Mouse (Mus musculus) stomach, postnatal 0 days (tissue): ENCODE results near the gene Cmbl. TPM values are rescaled to one million over a fixed set of nuclear protein-coding genes. Genes with fewer than 3 reads are reported as not detected.

Source experiments
- ATAC-seq: fragments of 200-750 bp; cut with Nextera tagmentation; 2 replicates; pipeline ENCODE4 v1.8.0; 2017; ENCODE audit not compliant: low FRiP score, low TSS enrichment
- DNase-seq: peaks from one replicate; pipeline ENCODE4 v3.0.0-alpha.2; 2016; ENCODE audit warnings: low spot score
- H3K27ac ChIP-seq: fragments of 300-500 bp; sonication (generic); replicated peaks from 2 replicates; pipeline ENCODE4 v1.5.1; 2014; ENCODE audit warnings: mild to moderate bottlenecking, control low read depth
- H3K27me3 ChIP-seq: fragments of 300-500 bp; sonication (generic); 2 replicates; pipeline ENCODE4 v1.6.1; 2014; ENCODE audit warnings: low read length; ENCODE audit not compliant: control insufficient read depth, insufficient read depth
- H3K36me3 ChIP-seq: fragments of 300-500 bp; sonication (generic); 2 replicates; pipeline ENCODE4 v1.6.1; 2014; ENCODE audit warnings: low read length, mixed read lengths; ENCODE audit not compliant: control insufficient read depth, insufficient read depth
- H3K4me1 ChIP-seq: fragments of 300-500 bp; sonication (generic); replicated peaks from 2 replicates; pipeline ENCODE4 v1.6.1; 2014; ENCODE audit warnings: antibody characterized with exemption; ENCODE audit not compliant: control insufficient read depth, insufficient read depth
- H3K4me2 ChIP-seq: fragments of 300-500 bp; sonication (generic); replicated peaks from 2 replicates; pipeline ENCODE4 v1.6.1; 2014; ENCODE audit warnings: low read depth, mild to moderate bottlenecking, control low read depth, moderate library complexity
- H3K4me3 ChIP-seq: fragments of 300-500 bp; sonication (generic); 2 replicates; pipeline ENCODE4 v1.5.1; 2014; ENCODE audit warnings: low read depth, low read length, control low read depth
- H3K9ac ChIP-seq: fragments of 300-500 bp; sonication (generic); 2 replicates; pipeline ENCODE4 v1.6.1; 2014; ENCODE audit warnings: mild to moderate bottlenecking, low read length, control low read depth, mixed read lengths
- H3K9me3 ChIP-seq: fragments of 300-500 bp; sonication (generic); 2 replicates; pipeline ENCODE4 v1.6.1; 2016; ENCODE audit warnings: low read length; ENCODE audit not compliant: control insufficient read depth
- CTCF ChIP-seq: IDR thresholded peaks from 2 replicates; pipeline ENCODE4 v1.5.1; 2016; ENCODE audit warnings: antibody characterized with exemption, low read depth, mild to moderate bottlenecking, moderate library complexity
- EP300 ChIP-seq: optimal IDR thresholded peaks from 2 replicates; pipeline ENCODE3; 2016; ENCODE audit warnings: antibody characterized with exemption
- WGBS: fragments of 180-500 bp; shearing (Covaris S2); extraction: QIAGEN DNeasy Blood & Tissue Kit; methylation state at CpG from one replicate; pipeline ENCODE4 v1.1.7; 2014; 5-methylcytosine and 5-hydroxymethylcytosine counted together
- polyA plus RNA-seq: library from polyadenylated mRNA; unstranded; fragments of >200 nt; fragmentation: Nextera tagmentation; extraction: Ambion mirVana; gene quantifications from 2 replicates; pipeline ENCODE4 v1.2.1, GENCODE M21; 2015

The Cmbl gene
- polyA plus RNA-seq = 37.8 and 38.2 TPM in 2 replicates

DNA sequence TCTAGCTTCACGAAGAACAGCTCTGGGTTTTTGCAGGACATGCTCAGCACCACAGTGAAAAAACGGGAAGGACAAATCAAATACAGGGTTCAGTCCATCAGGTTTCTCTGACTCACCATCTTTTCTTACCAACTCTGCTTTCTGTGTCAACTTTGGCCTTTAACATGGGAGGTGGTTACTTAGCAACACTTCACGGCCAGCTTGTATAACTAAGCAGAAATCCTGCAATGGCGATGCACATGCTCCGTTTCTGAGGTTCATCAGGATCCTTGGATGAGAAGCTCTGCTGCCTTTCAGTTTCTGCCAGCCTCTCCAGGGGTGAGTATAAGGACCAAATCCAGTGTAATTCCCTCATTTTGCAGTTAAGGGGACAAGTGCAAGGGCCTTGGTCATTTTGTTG is at the start of gene Cmbl:
Cmbl (plus strand) TSS at position 206 of the 400 bp plus-strand sequence.
- Histone ChIP-seq H3K4me1 (peaks cover 5% of the 10 kb centered on the region; the same call in 1 of the 2 replicates), H3K27me3 (no peaks in the 10 kb centered on the region), H3K9ac (no peak within 1 kb of the TSS), H3K27ac (no peak within 1 kb of the TSS), H3K36me3 (no peaks in the 10 kb centered on the region), H3K4me2 (no peak within 1 kb of the TSS), H3K9me3 (no peaks in the 10 kb centered on the region), H3K4me3 (no peak within 1 kb of the TSS)
- no peak for TF ChIP-seq CTCF
- DNase-seq (peak; percentile 26), ATAC-seq (no peak)
- WGBS = 42% methylated on average over 5 of the region's 5 CpGs

DNA sequence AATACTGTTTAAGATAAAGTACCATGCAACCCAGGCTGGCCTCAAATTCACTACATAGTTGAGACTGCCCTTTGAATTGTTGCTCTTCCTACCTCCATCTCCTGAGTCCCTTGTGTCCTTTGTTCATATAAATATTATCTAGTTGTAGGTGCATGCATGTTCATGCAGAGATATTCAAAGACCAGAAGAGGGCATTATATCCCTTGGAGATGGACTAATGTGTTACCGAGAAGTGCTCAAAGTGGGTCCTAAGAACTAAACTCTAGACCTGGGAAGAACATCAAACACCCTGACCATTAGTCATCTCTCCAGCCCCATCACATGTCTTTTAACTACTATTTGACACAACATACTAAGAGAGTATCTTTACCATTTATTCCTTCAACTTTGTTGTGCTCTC is 48.0 kb upstream of the Cmbl start:
- ATAC-seq = no peak
- WGBS = 83% methylated on average over 1 of the region's 1 CpGs
- DNase-seq = no peak
- H3K4me1 ChIP-seq = no peaks in the 10 kb centered on the region
- TF ChIP-seq EP300 = no peak
- TF ChIP-seq CTCF = peak; percentile 61
- H3K36me3 ChIP-seq = no peaks in the 10 kb centered on the region
- no peak overlapping the region for H3K4me2 ChIP-seq
- no peaks in the 10 kb centered on the region for H3K9me3 ChIP-seq
- H3K9ac ChIP-seq = no peak overlapping the region
- H3K4me3 ChIP-seq = no peak overlapping the region
- no peaks in the 10 kb centered on the region for H3K27me3 ChIP-seq
- no peak overlapping the region for H3K27ac ChIP-seq

DNA sequence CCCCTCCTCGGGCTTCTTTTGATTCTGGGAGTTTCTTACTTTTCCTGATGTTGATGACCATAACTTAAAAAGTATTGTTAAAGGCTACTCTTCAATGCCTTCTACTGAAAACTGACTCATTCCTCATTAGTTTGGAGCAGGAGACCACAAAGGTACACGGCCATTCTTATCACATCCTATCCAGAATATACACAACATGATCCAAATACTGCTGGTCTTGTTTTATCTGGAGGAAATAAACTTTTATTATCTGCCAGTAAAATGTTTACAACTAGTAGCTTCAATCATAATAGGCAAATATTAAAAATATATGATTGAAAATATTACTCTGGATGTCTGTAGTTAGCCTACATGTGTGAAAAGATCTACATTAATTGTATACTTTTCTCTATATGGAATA is 46.8 kb upstream of the Cmbl start:
- H3K9ac ChIP-seq = no peak overlapping the region
- no peak overlapping the region for H3K4me2 ChIP-seq
- no peak overlapping the region for H3K27ac ChIP-seq
- no peaks in the 10 kb centered on the region for H3K4me1 ChIP-seq
- no peaks in the 10 kb centered on the region for H3K36me3 ChIP-seq
- ATAC-seq = no peak
- 75% methylated on average over 2 of the region's 2 CpGs for WGBS
- TF ChIP-seq EP300 = no peak
- TF ChIP-seq CTCF = no peak
- H3K9me3 ChIP-seq = no peaks in the 10 kb centered on the region
- no peaks in the 10 kb centered on the region for H3K27me3 ChIP-seq
- no peak for DNase-seq
- no peak overlapping the region for H3K4me3 ChIP-seq

DNA sequence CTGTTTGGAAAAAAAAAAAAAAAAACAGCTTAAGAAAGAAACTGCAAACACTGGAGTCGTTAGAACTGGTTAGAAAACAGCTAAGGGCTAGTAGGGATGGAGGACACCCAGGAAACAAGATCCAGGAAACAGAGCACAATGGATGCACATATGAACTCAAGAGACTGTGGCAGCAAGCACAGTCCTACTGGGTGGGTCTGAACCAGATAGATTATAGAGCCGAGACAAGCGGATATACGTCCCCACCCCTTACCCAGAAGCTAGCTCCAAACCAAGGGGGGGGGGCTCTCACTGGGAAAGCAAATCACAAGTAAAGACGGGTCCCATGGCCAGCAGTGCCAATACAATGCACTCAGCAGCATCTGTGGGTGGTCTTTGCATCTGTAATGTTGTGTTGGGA is 46.2 kb upstream of the Cmbl start:
- H3K4me3 ChIP-seq = no peak overlapping the region
- no peak overlapping the region for H3K9ac ChIP-seq
- no peak for ATAC-seq
- TF ChIP-seq EP300 (no peak), CTCF (no peak)
- DNase-seq = no peak
- no peaks in the 10 kb centered on the region for H3K4me1 ChIP-seq
- no peaks in the 10 kb centered on the region for H3K9me3 ChIP-seq
- H3K4me2 ChIP-seq = no peak overlapping the region
- no peaks in the 10 kb centered on the region for H3K27me3 ChIP-seq
- H3K27ac ChIP-seq = no peak overlapping the region
- H3K36me3 ChIP-seq = no peaks in the 10 kb centered on the region
- 59% methylated on average over 5 of the region's 5 CpGs for WGBS

DNA sequence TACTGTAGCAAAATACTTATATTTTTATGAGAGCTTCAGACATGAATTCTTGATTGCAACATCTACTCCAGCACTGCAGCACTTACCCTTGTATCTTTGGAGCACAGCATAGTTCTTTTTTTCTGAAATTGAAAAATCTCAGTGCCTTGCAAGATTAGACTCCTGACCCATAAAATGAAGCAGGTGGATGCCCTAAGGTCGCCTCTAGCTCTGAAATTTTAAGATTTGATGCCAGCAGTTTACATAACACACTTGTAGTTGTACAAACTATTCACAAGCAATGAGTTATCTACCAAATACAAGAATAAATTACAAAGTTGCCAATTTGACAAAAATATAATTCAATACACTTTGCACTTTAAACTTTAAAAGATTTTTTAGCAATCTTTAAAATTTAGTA is 38.7 kb upstream of the Cmbl start:
- H3K27ac ChIP-seq = no peak overlapping the region
- DNase-seq = no peak
- H3K36me3 ChIP-seq = no peaks in the 10 kb centered on the region
- H3K4me1 ChIP-seq = peaks cover 3% of the 10 kb centered on the region; the same call in 1 of the 2 replicates
- 92% methylated on average over 1 of the region's 1 CpGs for WGBS
- no peak overlapping the region for H3K4me3 ChIP-seq
- no peak for ATAC-seq
- H3K9me3 ChIP-seq = no peaks in the 10 kb centered on the region
- H3K9ac ChIP-seq = no peak overlapping the region
- H3K4me2 ChIP-seq = no peak overlapping the region
- no peaks in the 10 kb centered on the region for H3K27me3 ChIP-seq
- TF ChIP-seq CTCF (no peak), EP300 (no peak)

DNA sequence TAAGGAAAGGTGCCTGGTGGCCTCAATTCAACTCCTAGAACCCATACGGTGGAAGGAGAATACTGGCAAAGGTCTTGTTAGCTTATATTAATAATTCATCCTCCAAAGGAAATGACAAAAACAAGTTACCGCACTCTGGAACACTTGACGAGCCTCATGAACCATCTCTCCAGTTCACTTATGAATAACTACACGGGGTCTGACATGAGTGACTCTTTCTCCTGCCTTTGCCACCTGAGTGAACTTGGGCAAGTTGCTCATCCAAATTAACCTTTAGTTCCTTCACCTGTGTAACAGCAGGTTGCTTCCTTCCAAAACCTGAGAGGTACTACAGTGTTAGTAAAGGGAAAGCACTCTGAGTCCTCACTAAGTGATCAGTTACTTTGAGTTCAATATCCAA is 36.7 kb upstream of the Cmbl start:
- Histone ChIP-seq H3K27me3 (no peaks in the 10 kb centered on the region), H3K36me3 (no peaks in the 10 kb centered on the region), H3K4me2 (no peak overlapping the region), H3K4me3 (no peak overlapping the region), H3K27ac (no peak overlapping the region), H3K4me1 (peaks cover 3% of the 10 kb centered on the region; the same call in 1 of the 2 replicates), H3K9ac (no peak overlapping the region), H3K9me3 (no peaks in the 10 kb centered on the region)
- TF ChIP-seq EP300 (no peak), CTCF (no peak)
- ATAC-seq (no peak), DNase-seq (no peak)
- 83% methylated on average over 4 of the region's 4 CpGs for WGBS
